In genomic region chr2:114145315-114145801, GRCm38 (mm10) we compare ENCODE assay signal across 8 mouse cellular contexts. TPM values are rescaled to one million over a fixed set of nuclear protein-coding genes. Genes with fewer than 3 reads are reported as not detected.
DNase-seq lines count a peak whose midpoint lies in the region; ATAC-seq lines count a peak whose summit lies in the region.

No protein-coding gene starts in this region.

- H3K4me1 ChIP-seq in kidney, embryonic 14.5 days (ENCODE audit: control insufficient read depth, insufficient read depth, low read length): no peaks in the 10 kb centered on the region
- no peaks in the 10 kb centered on the region for H3K4me1 ChIP-seq in embryonic facial prominence, embryonic 10.5 days

- H3K4me3 ChIP-seq in kidney, embryonic 14.5 days (ENCODE audit: low read length): no peak overlapping the region
- no peak overlapping the region for H3K4me3 ChIP-seq in embryonic facial prominence, embryonic 10.5 days

- H3K9me3 ChIP-seq in kidney, embryonic 14.5 days (ENCODE audit: control insufficient read depth, low read length): no peaks in the 10 kb centered on the region
- no peaks in the 10 kb centered on the region for H3K9me3 ChIP-seq in embryonic facial prominence, embryonic 10.5 days

- no peaks in the 10 kb centered on the region for H3K27me3 ChIP-seq in kidney, embryonic 14.5 days (ENCODE audit: control insufficient read depth, insufficient read depth, low read length)
- H3K27me3 ChIP-seq in embryonic facial prominence, embryonic 10.5 days (replicated peaks; ENCODE audit: low read depth, poor library complexity, severe bottlenecking): no peaks in the 10 kb centered on the region

- 78% methylated on average over 6 of the region's 6 CpGs for WGBS in kidney, embryonic 14.5 days
- WGBS in embryonic facial prominence, embryonic 10.5 days: 85% methylated on average over 6 of the region's 6 CpGs

- no peak for ATAC-seq in kidney, embryonic 14.5 days (ENCODE audit: low FRiP score, low TSS enrichment)

- peaks cover 73% of the 10 kb centered on the region for H3K36me3 ChIP-seq in kidney, embryonic 14.5 days (ENCODE audit: control insufficient read depth, insufficient read depth, low read length)
- H3K36me3 ChIP-seq in embryonic facial prominence, embryonic 10.5 days (replicated peaks): peaks cover 94% of the 10 kb centered on the region

- no peak overlapping the region for H3K27ac ChIP-seq in kidney, embryonic 14.5 days (ENCODE audit: low read depth, low read length)
- H3K27ac ChIP-seq in embryonic facial prominence, embryonic 10.5 days (replicated peaks): no peak overlapping the region

- no peak overlapping the region for H3K4me2 ChIP-seq in kidney, embryonic 14.5 days (replicated peaks; ENCODE audit: low read depth, low read length)

- no peak overlapping the region for H3K9ac ChIP-seq in kidney, embryonic 14.5 days (ENCODE audit: low read depth, low read length)

- peak; percentile 13 for DNase-seq in kidney, adult 18-20 months
- peak; percentile 68 to 79 for DNase-seq in CD8-positive naive resting alpha-beta T cell, adult 2 months (ENCODE audit: low read depth in 2 of 2, low spot score in 2 of 2)
- peak; percentile 64 for DNase-seq in ZHBTc4 (ENCODE audit: low read depth, low spot score)
- peak; percentile 27 for DNase-seq in embryonic facial prominence, embryonic 10.5 days (ENCODE audit: low spot score)
- DNase-seq in layer of hippocampus, postnatal 14 days (ENCODE audit: low spot score in 2 of 2): peak; percentile 12 to 49
- DNase-seq in retina, postnatal 1 day: peak; percentile 60
- DNase-seq in ovary, postnatal 10 days (ENCODE audit: low spot score): no peak

RNA-seq across cellular contexts. Expression of gene Aqr, which starts 41.5 kb away (rescaled TPM):
- polyA plus RNA-seq in kidney, embryonic 14.5 days (2014; fragmentation: Nextera tagmentation; extraction: Ambion mirVana): 55.6 and 59.5 TPM in 2 replicates
- polyA plus RNA-seq in embryonic facial prominence, embryonic 10.5 days (2016; fragmentation: Nextera tagmentation; extraction: Ambion mirVana): 48.7 and 54.5 TPM in 2 replicates
- 10 to 100 TPM; 23.5 to 27.6 TPM for total RNA-seq in layer of hippocampus, postnatal 14 days (2021)

RNA-seq across cellular contexts. Expression of gene Zfp770, which starts 55.9 kb away (rescaled TPM):
- polyA plus RNA-seq in kidney, embryonic 14.5 days (2014; fragmentation: Nextera tagmentation; extraction: Ambion mirVana): 8.4 and 10.8 TPM in 2 replicates
- 3.6 and 3.8 TPM in 2 replicates for polyA plus RNA-seq in embryonic facial prominence, embryonic 10.5 days (2016; fragmentation: Nextera tagmentation; extraction: Ambion mirVana)
- 10 to 100 TPM; 25.2 to 25.8 TPM for total RNA-seq in layer of hippocampus, postnatal 14 days (2021)
